Mouse (Mus musculus): ENCODE data around the gene Ripk3.

The Ripk3 gene

DNA sequence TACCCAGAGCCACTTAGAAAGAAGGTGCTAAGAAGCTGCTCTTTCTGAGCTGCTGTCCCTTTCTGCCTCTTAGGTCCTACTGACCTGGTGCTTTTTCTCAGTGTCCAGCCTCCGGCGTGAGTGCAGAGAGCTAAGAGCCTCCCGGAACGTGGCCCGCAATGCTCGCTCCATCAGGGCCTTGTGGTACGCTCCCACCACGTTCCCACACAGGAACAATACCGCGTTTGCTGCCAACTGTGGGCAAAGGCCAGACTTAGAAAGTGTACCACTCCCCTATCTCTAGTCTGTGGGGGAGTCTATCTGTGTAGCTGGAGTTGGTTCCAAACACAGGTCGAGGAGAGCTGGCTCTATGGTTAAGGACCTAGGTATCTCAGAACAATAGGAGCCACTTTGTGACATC lies 7.9 kb downstream of the Ripk3 start:
- CTCF ChIA-PET, result interaction anchor here in 2 of 4 experiments (0.8 to 2.3 kb wide), 24 partner anchors 8 to 534 kb away, joined by 3 to 14 read pairs (median 4); partner anchors contain the start of genes Ltb4r2 (in 2 of the 2), Mdp1 (in 1 of the 2) and Nfatc4 (in 1 of the 2)
- POLR2A ChIA-PET, result interaction anchor here in 2 of 4 experiments (1.0 to 3.8 kb wide), 11 partner anchors 9 to 229 kb away, joined by 3 to 12 read pairs (median 3); partner anchors contain the start of genes Gmpr2 (in 1 of the 2), Nedd8 (in 1 of the 2) and Rabggta (in 1 of the 2)

DNA sequence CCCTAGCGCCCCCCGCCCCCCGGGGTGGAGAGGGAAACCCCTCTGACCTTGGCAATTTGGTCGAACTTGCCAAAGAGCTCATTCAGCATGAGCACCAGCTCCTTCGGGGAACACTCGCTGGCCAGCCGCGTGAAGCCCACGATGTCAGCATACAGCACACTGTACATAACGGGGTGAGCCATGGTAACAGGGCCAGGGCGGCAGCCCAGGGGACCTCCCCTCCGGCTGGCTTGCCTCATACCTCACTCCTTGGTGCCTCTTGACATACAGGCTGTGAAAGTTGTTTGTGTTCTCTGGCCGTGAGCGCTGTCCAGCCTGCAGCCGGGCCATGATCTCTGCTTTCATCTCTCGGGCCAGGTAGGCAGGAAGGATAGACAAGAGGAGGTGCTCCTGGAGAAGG lies 9.0 kb downstream of the Ripk3 start:
- POLR2A ChIA-PET, result interaction anchor here in 3 of 4 experiments (0.9 to 3.8 kb wide), 11 partner anchors 8 to 107 kb away, joined by 3 to 12 read pairs (median 4); partner anchors contain the start of genes Gmpr2 (in 1 of the 3), Ltb4r2 (in 1 of the 3), Nedd8 (in 1 of the 3) and Rabggta (in 1 of the 3)
- CTCF ChIA-PET, result interaction anchor here (0.6 to 2.1 kb wide), 11 partner anchors 8 to 119 kb away, joined by 3 to 9 read pairs (median 4); partner anchors contain the start of genes Gmpr2 (in 1 of the 4), Mdp1 (in 1 of the 4), Nedd8 (in 1 of the 4) and Ripk3 (in 1 of the 4)

DNA sequence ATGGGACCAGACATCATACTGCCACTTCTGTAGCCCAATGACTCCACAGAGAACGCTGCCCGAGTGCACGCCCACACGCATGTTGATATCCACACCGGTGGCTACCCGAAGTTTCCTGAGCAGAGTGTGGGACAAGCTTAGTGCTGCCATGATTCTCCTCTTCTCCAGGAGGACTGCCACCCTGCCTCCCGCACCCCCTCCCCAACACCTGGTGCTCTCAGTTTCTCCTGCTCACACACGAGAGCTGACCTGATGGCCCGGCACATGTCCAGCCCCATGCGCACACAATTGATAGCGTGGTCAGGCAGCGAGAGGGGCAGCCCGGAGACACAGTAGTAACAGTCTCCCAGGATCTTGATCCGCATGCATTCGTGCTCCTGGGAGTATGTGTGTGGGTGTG lies 10.0 kb downstream of the Ripk3 start:
- POLR2A ChIA-PET, result interaction anchor here in 3 of 4 experiments (0.6 to 3.8 kb wide), 8 partner anchors 9 to 1918 kb away, joined by 3 to 12 read pairs (median 4); partner anchors contain the start of genes Ltb4r2 (in 1 of the 3), Psme2 (in 1 of the 3), Rabggta (in 1 of the 3) and Rnf31 (in 1 of the 3)
- CTCF ChIA-PET, result interaction anchor here (0.6 to 1.5 kb wide), 9 partner anchors 9 to 511 kb away, joined by 3 to 5 read pairs (median 3); partner anchors contain the start of genes Ripk3 (in 2 of the 4), Dhrs1 (in 1 of the 4), Gmpr2 (in 1 of the 4) and Ltb4r2 (in 1 of the 4)

DNA sequence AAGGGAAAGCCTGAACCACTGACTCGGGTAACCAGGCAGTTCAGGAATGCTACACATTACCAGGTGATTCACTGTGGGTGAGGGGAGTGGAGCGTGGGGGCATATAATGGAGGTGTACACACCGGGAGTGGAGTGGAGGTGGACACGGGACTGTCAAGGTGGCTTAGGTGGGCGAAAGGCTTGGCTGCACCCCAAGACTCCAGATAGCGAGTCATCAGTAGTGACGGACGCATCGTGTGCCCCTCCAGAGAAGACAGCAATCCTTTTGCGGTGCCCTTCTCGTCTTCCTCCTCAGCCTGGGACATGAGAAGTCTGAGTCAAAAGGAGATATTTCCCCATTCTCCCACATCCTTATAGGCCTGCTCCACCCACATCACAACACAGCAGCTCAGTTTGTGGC lies 10.9 kb downstream of the Ripk3 start:
- POLR2A ChIA-PET, result interaction anchor here in 2 of 4 experiments (0.6 to 3.8 kb wide), 6 partner anchors 8 to 1917 kb away, joined by 3 to 12 read pairs (median 3); partner anchors contain the start of genes Psme2 (in 1 of the 2) and Rnf31 (in 1 of the 2)

DNA sequence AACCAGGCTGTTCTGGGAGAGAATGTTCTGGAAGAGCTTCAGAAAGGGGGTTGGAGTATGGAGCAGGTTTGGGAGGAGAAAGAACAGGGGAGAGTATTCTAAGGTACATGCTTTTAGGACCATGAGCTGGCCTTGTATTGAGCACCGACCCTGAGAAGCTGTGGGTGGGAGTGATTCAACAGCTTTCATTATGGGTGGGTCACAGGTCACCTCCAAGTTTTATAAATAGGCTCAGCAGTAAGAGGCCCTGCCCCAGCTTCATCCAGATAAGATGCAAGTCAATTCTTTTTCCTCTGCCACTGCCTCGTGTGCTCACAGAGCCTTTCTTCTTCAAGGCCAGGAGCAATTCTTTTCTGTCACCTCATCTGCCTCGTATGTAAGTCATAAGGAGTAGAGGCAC lies 11.5 kb downstream of the Ripk3 start:
- ChIA-PET POLR2A (interaction anchor here in 2 of 4 experiments (0.6 to 1.2 kb wide), 5 partner anchors 17 to 143 kb away, joined by 3 to 6 read pairs (median 3); partner anchors contain the start of gene Mdp1 (in 1 of the 2)), CTCF (interaction anchor here in 2 of 4 experiments (0.6 to 1.6 kb wide), 7 partner anchors 15 to 696 kb away, joined by 3 to 5 read pairs (median 4); no protein-coding TSS in a partner anchor)

More for the DNA sequence above, 10.9 kb downstream of the Ripk3 start:
- CTCF ChIA-PET, result interaction anchor here in 2 of 4 experiments (0.9 to 1.6 kb wide), 6 partner anchors 10 to 106 kb away, joined by 3 to 5 read pairs (median 4); partner anchors contain the start of genes Dhrs1 (in 1 of the 2), Nop9 (in 1 of the 2) and Ripk3 (in 1 of the 2)

DNA sequence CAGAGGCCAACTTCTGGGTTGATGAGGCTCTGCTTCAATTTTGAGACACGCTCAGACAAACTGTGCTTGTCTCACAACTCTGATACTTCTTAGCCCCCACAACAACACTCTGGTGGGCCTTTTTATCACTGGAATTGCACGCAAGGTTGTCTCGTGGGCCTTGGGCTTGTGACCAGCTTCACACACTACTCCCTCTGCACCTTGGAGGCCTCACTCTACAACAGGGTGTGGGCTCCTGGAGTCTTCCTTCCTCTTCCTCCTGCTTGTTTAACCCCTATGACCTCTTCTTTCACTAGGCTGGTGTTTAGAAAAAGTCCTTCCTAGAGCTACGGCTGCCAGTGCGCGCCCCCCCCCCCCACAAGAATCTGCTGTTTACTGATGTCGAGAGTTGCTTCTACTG lies 12.0 kb downstream of the Ripk3 start:
- ChIA-PET POLR2A (interaction anchor here in 2 of 4 experiments (0.6 to 0.9 kb wide), 6 partner anchors 16 to 158 kb away, joined by 3 to 6 read pairs (median 3); partner anchors contain the start of gene Mdp1 (in 1 of the 2)), CTCF (interaction anchor here in 2 of 4 experiments (0.6 to 1.6 kb wide), 7 partner anchors 15 to 696 kb away, joined by 3 to 5 read pairs (median 4); no protein-coding TSS in a partner anchor)

DNA sequence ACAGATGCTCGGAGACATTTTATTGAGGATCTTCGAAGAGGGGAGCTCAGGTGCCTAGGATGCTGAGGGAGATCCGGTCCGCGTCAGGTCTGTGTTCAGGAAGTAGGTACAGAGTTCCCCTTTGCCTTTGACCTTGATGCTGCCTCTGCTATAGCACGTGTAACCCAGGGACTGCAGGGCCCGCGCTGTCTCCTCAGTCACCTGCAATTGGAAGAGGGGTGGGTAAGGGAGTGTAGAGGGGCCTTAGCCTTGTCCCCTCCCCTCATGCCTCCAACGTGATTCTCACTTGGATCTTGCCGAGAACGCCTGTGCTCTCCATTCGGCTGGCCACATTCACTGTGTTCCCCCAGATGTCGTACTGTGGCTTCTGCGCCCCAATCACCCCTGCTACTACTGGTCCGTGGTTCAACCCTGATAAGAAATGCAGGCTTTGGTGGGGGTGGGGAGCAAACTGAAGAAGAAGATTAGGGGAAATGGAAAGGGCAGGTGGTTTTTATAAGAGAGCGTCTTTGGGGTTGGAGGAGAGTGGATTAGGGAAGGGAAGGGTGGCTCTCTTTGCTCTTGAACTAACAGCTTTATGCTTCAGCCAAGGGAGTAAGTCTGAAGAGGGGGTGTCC lies 19.5 kb downstream of the Ripk3 start:
- ChIA-PET CTCF (interaction anchor here in 2 of 4 experiments (0.7 to 2.4 kb wide), 5 partner anchors 11 to 105 kb away, joined by 3 to 7 read pairs (median 4); no protein-coding TSS in a partner anchor), POLR2A (interaction anchor here in 2 of 4 experiments (0.9 to 2.2 kb wide), 6 partner anchors 8 to 179 kb away, joined by 3 to 7 read pairs (median 4); partner anchors contain the start of genes Ltb4r2 (in 1 of the 2), Psme2 (in 1 of the 2) and Tm9sf1 (in 1 of the 2))

DNA sequence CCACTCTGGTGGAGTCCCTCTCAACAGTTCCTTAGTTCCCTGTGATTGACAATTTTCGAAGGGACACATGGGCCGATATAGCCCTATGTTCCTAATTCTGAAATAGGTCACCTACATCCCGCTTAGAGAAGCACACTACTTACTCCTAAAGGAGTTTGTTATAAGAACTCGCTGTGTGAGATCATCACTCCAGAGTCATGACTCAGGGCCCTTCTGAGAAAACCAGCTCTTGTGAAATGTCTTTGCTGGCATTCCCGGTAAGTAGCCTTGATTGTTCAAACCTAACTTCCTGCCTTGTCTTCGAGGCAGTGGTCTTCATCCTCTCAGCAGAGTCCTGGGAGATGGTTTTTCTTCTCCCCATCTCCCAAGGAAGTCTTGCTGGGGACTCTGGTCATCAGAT lies 20.1 kb downstream of the Ripk3 start:
- CTCF ChIA-PET, result interaction anchor here in 3 of 4 experiments (0.5 to 2.4 kb wide), 6 partner anchors 9 to 151 kb away, joined by 3 to 15 read pairs (median 3); no protein-coding TSS in a partner anchor
- POLR2A ChIA-PET, result interaction anchor here in 2 of 4 experiments (1.0 to 2.2 kb wide), 3 partner anchors 17 to 178 kb away, joined by 3 to 7 read pairs (median 4); partner anchors contain the start of genes Psme2 (in 1 of the 2) and Tm9sf1 (in 1 of the 2)

DNA sequence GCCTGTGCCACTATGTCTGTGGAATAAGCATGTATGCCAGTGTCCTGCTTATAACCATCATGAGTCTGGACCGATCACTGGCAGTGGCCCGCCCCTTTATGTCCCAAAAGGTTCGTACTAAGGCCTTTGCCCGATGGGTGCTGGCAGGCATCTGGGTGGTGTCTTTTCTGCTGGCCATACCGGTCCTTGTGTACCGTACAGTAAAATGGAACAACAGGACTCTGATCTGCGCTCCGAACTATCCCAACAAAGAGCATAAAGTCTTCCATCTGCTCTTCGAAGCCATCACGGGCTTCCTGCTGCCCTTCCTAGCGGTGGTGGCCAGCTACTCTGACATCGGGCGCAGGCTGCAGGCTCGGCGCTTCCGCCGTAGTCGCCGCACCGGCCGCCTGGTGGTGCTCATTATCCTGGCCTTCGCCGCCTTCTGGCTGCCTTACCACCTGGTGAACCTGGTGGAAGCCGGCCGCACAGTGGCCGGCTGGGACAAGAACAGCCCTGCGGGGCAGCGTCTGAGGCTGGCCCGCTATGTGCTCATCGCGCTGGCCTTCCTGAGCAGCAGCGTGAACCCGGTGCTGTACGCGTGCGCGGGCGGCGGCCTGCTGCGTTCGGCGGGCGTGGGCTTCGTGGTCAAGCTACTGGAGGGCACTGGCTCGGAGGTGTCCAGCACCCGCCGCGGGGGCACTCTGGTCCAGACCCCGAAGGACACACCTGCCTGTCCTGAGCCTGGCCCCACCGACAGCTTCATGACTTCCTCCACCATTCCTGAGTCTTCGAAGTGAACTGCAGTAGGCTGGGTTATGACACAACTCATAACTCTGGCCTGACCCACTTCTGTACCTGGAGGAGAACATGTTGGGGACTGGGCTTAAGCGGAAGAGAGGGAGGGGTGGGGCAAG lies 20.9 kb downstream of the Ripk3 start:
- CTCF ChIA-PET, result interaction anchor here (0.5 to 2.4 kb wide), 11 partner anchors 8 to 152 kb away, joined by 3 to 15 read pairs (median 3); partner anchors contain the start of genes Ripk3 (in 1 of the 4) and Tinf2 (in 1 of the 4)
- POLR2A ChIA-PET, result interaction anchor here in 3 of 4 experiments (1.0 to 2.2 kb wide), 4 partner anchors 18 to 177 kb away, joined by 3 to 7 read pairs (median 4); partner anchors contain the start of genes Psme2 (in 1 of the 3) and Tm9sf1 (in 1 of the 3)

DNA sequence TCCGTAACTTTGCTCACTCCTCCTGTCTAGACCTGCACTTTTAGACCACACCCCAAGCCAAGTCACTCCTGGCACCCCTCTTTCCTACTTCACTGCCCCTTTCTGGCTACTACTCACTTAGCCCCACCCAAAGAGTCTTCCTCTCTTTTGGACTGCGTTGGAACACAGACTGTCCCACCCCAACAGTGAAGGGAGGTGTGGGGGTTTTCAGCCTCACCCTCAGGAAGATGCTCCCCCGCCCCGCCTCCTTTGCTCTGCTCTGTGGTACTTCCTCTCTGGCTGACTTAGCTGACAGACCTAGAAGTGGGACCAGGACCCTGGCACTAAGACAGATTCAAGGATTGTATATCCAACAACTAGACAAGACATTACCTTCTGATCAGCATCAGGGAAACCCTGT lies 23.0 kb downstream of the Ripk3 start, which contains the start of gene Ltb4r1:
TSS of gene Ltb4r1 (plus strand) at position 267 of the 400 bp plus-strand sequence.
- POLR2A ChIA-PET, result no interaction called here
- CTCF ChIA-PET, result no interaction called here

DNA sequence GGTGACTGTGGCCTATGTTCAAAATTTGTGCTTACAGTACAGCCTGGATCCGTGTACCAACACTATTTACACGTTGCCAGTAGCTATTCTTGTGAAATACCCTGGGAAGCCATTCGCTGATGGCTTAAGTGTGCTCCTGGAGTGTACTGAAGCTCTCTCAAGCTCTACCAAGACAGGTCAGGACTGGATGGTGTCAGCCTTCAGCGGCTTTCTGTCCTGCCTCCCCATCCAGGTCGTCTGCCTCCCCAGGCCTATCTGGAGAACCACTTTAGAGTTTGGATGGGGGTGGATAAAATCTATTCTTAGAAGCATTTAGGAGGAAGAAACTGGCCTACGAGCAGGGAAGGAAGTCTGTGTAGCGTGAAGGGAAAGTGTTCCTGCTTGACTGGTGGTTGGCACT lies 25.5 kb downstream of the Ripk3 start:
- CTCF ChIA-PET, result interaction anchor here in 1 of 4 experiments (1.0 to 1.1 kb wide), 2 partner anchors 18 to 111 kb away, joined by 3 read pairs; no protein-coding TSS in a partner anchor

DNA sequence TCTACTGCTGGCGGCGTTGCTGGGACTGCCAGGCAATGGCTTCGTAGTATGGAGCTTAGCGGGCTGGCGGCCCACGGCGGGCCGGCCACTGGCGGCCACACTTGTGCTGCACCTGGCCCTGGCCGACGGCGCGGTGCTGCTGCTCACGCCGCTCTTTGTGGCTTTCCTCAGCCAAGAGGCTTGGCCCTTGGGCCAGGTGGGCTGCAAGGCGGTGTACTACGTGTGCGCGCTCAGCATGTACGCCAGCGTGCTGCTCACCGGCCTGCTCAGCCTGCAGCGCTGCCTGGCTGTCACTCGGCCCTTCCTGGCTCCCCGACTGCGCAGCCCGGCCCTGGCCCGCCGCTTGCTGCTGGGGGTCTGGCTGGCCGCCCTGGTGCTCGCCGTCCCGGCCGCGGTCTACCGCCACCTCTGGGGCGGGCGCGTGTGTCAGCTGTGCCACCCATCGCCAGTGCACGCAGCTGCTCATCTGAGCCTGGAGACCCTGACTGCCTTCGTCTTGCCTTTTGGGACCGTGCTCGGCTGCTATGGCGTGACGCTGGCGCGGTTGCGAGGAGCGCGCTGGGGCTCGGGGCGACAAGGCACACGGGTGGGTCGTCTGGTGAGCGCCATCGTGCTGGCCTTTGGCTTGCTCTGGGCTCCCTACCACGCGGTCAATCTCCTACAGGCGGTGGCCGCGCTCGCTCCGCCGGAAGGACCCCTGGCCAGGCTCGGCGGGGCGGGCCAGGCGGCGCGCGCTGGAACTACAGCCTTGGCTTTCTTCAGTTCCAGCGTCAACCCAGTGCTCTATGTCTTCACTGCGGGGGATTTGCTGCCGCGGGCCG lies 26.5 kb downstream of the Ripk3 start:
- POLR2A ChIA-PET, result interaction anchor here (0.7 to 4.0 kb wide), 25 partner anchors 8 to 1345 kb away, joined by 3 to 20 read pairs (median 5); partner anchors contain the start of genes A730061H03Rik (in 2 of the 4), Gmpr2 (in 2 of the 4), Nedd8 (in 2 of the 4) and Tinf2 (in 2 of the 4)
- CTCF ChIA-PET, result interaction anchor here in 3 of 4 experiments (0.6 to 2.7 kb wide), 21 partner anchors 8 to 265 kb away, joined by 3 to 10 read pairs (median 3); partner anchors contain the start of genes A730061H03Rik (in 1 of the 3), Emc9 (in 1 of the 3), Mdp1 (in 1 of the 3) and Tinf2 (in 1 of the 3)

More for the DNA sequence above, 25.5 kb downstream of the Ripk3 start:
- POLR2A ChIA-PET, result interaction anchor here (0.5 to 4.0 kb wide), 9 partner anchors 9 to 220 kb away, joined by 3 to 20 read pairs (median 3); partner anchors contain the start of genes Gmpr2 (in 1 of the 4), Nedd8 (in 1 of the 4) and Rabggta (in 1 of the 4)

DNA sequence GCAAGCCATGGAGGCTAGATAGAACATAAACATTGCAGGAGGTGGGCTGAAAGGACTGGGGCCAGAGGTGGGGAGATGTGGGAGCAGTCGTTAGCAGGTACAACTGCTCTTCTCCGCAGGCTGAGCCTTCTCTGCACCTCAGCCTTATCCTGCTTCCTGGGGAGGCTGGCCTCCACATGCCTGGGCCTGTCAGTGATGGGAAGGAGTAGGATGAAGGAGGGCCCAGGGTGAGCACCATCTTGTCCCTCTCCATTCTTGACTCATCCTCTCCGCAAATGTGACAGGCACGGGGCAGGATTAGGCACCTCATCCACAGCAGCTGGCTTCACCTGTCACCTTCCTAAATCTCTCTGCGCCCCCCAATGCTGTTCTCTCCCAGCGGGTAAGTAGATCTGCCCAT lies 27.5 kb downstream of the Ripk3 start, which contains the start of gene Ltb4r2:
TSS of gene Ltb4r2 (plus strand) at position 266 of the 400 bp plus-strand sequence.
- ChIA-PET POLR2A (interaction anchor here (0.6 to 4.0 kb wide), 34 partner anchors 8 to 384 kb away, joined by 3 to 20 read pairs (median 4); partner anchors contain the start of genes Tinf2 (in 3 of the 4), A730061H03Rik (in 2 of the 4), Gmpr2 (in 2 of the 4) and Nedd8 (in 2 of the 4)), CTCF (interaction anchor here (0.6 to 2.7 kb wide), 42 partner anchors 9 to 497 kb away, joined by 3 to 15 read pairs (median 4); partner anchors contain the start of genes Tinf2 (in 3 of the 4), A730061H03Rik (in 1 of the 4), Cbln3 (in 1 of the 4) and Dcaf11 (in 1 of the 4))

DNA sequence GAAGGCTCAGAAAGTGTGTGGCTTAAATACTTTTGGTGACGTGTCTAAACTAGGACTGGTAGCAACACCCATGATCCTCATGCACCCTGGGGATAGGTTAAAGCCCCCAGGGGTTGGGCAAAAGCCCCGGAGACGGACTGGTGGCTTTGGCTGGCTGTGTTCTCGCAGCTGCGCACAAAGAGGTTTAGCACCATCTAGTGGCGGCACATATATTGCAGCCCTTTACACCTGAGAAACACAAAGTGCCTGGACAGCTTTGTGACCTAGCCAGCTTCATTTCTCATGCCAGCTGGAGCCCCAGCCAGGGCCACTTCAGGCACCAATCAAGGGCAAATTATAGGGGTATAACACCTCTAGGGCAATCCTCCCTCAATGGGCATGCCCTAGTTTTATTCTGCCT lies 28.5 kb downstream of the Ripk3 start:
- POLR2A ChIA-PET, result interaction anchor here in 3 of 4 experiments (0.6 to 4.0 kb wide), 28 partner anchors 12 to 723 kb away, joined by 3 to 20 read pairs (median 3); partner anchors contain the start of genes Rabggta (in 3 of the 3), Tinf2 (in 3 of the 3), A730061H03Rik (in 2 of the 3) and Dcaf11 (in 1 of the 3)
- CTCF ChIA-PET, result interaction anchor here (0.6 to 2.7 kb wide), 39 partner anchors 8 to 417 kb away, joined by 3 to 15 read pairs (median 3); partner anchors contain the start of genes Tinf2 (in 3 of the 4), Dhrs1 (in 2 of the 4), Nop9 (in 2 of the 4) and Psme2 (in 2 of the 4)

DNA sequence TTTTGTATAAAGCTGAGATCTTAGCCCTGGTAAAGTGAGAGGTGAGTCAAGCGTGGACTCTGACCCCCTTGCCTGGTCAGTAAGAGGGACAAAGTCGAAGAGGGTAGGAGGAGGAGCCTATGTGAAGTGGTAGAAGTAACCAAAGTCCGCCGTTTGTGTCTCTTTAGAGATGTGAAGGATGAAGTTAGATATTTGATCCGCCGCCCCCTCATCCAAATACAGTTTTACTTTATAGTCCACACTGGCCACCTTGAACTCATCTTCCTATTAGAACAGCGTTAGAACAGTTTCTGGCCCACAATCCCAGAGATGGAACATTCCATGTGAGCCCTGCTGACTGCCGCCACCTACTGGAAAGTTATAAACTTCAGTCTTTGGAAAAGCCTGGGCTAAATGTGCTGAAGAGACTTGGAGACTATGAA lies 30.3 kb downstream of the Ripk3 start, which contains the start of gene Cideb:
TSS of gene Cideb (minus strand) at position 96 of the 422 bp plus-strand sequence.
- CTCF ChIA-PET, result no interaction called here
- POLR2A ChIA-PET, result interaction anchor here in 2 of 4 experiments (0.6 to 1.2 kb wide), 4 partner anchors 12 to 78 kb away, joined by 3 to 4 read pairs (median 3); partner anchors contain the start of gene Tinf2 (in 1 of the 2)
